Mouse (Mus musculus): Measurements from ENCODE around the gene Ckap5. TPM values are rescaled to one million over a fixed set of nuclear protein-coding genes. Genes with fewer than 3 reads are reported as not detected.
"Not testable (repeated sequence)": the region's sequence is repeated elsewhere in the genome, so short reads cannot be mapped to it uniquely, and the experiment has no call there.

Gene Ckap5
- total RNA-seq, 2 experiments from 2014 or later, result 32.6 to 35.1 TPM

GRCm38 (mm10) chr2:91623366-91623765, 96.8 kb downstream of the Ckap5 start:
- DNase-seq (ENCODE audit: low spot score in 2 of 2), result not testable (repeated sequence)

GRCm38 (mm10) chr2:91627486-91627885, 100.9 kb downstream of the Ckap5 start:
- DNase-seq (ENCODE audit: low spot score in 2 of 2), result no peak

- DNase-seq (ENCODE audit: low spot score in 2 of 2), result no peak
These were observed 101.6 kb downstream of the Ckap5 start for GRCm38 (mm10) chr2:91628171-91628570.

GRCm38 (mm10) chr2:91629682-91630081, 103.1 kb downstream of the Ckap5 start:
- DNase-seq (ENCODE audit: low spot score in 2 of 2), result no peak

GRCm38 (mm10) chr2:91630384-91630783, 103.8 kb downstream of the Ckap5 start:
- DNase-seq (ENCODE audit: low spot score in 2 of 2), result no peak

GRCm38 (mm10) chr2:91631826-91632225, 105.3 kb downstream of the Ckap5 start:
- DNase-seq (ENCODE audit: low spot score in 2 of 2), result no peak

- DNase-seq (ENCODE audit: low spot score in 2 of 2), result peak in 1 of 2 experiments; percentile 13
These were observed 105.8 kb downstream of the Ckap5 start for GRCm38 (mm10) chr2:91632316-91632715.

- DNase-seq (ENCODE audit: low spot score in 2 of 2), result no peak
These were observed 106.9 kb downstream of the Ckap5 start for GRCm38 (mm10) chr2:91633334-91633977.

- peak in 1 of 2 experiments; percentile 11 for DNase-seq (ENCODE audit: low spot score in 2 of 2)
These were observed 108.3 kb downstream of the Ckap5 start for GRCm38 (mm10) chr2:91634841-91635240.

- no peak for DNase-seq (ENCODE audit: low spot score in 2 of 2)
These were observed 108.9 kb downstream of the Ckap5 start for GRCm38 (mm10) chr2:91635486-91635885.

- no peak for DNase-seq (ENCODE audit: low spot score in 2 of 2)
These were observed 109.7 kb downstream of the Ckap5 start, which contains the start of gene F2 for GRCm38 (mm10) chr2:91636229-91636628. TSS of gene F2 (minus strand) at chr2:91636414.

GRCm38 (mm10) chr2:91636727-91637338, 110.3 kb downstream of the Ckap5 start:
- no peak for DNase-seq (ENCODE audit: low spot score in 2 of 2)

GRCm38 (mm10) chr2:91638931-91639330, 112.4 kb downstream of the Ckap5 start:
- no peak for DNase-seq (ENCODE audit: low spot score in 2 of 2)

GRCm38 (mm10) chr2:91642825-91643415, 116.4 kb downstream of the Ckap5 start:
- DNase-seq (ENCODE audit: low spot score in 2 of 2), result no peak

GRCm38 (mm10) chr2:91644021-91644420, 117.5 kb downstream of the Ckap5 start:
- no peak for DNase-seq (ENCODE audit: low spot score in 2 of 2)

GRCm38 (mm10) chr2:91645354-91645753, 118.8 kb downstream of the Ckap5 start:
- no peak for DNase-seq (ENCODE audit: low spot score in 2 of 2)

- DNase-seq (ENCODE audit: low spot score in 2 of 2), result no peak
These were observed 119.2 kb downstream of the Ckap5 start for GRCm38 (mm10) chr2:91645811-91646210.

GRCm38 (mm10) chr2:91646733-91647132, 120.2 kb downstream of the Ckap5 start:
- DNase-seq (ENCODE audit: low spot score in 2 of 2), result peak in 1 of 2 experiments; percentile 60

- no peak for DNase-seq (ENCODE audit: low spot score in 2 of 2)
These were observed 122.6 kb downstream of the Ckap5 start for GRCm38 (mm10) chr2:91649152-91649551.

GRCm38 (mm10) chr2:91649553-91650359, 123.2 kb downstream of the Ckap5 start, which contains the start of the genes Zfp408 and Arhgap1:
TSS of gene Zfp408 (minus strand) at chr2:91649791.
TSS of gene Arhgap1 (plus strand) at chr2:91649860.
- DNase-seq (ENCODE audit: low spot score in 2 of 2), result peak; percentile 90 to 94

- DNase-seq (ENCODE audit: low spot score in 2 of 2), result no peak
These were observed 123.9 kb downstream of the Ckap5 start for GRCm38 (mm10) chr2:91650360-91650995.

Data from adrenal gland, adult 18-20 months (tissue).